Mouse (Mus musculus): ENCODE data around the gene Nbeal2.
A peak's percentile ranks its signal among the peaks of the same experiment; 100 is the strongest.

Gene Nbeal2

GRCm38 (mm10) chr9:110673107-110673752 lies 19.3 kb upstream of the Nbeal2 start:
- no peak for DNase-seq (ENCODE audit: low spot score)

DNA sequence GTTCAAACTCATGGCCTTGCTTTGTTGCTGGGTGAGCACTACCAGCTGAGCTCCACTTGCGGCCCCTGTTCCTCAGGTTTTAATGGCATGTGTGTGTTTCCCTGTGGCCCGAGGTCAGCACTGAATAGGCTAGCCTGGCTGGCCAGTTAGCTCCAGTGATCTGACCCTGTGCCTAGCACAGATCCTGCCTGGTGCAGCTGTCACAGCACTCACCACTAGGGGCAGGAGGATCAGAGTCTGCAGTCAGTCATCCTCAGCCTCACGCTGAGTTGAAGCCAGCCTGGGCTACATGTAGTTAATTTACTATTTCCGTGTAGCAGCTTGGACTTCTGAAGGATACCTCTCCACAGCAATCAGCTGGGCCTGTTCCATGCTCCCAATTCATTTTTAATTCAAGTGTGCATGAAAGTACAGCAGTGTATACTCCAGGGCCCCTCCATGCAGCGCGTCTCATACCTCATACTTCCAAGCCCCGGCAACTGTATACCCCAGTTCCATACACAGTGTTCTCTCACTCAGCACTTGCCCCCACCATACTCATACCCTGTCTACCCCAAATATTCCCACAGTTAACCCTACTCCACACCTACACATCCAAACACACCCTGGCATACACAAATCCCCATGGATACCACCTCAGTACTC lies 18.6 kb upstream of the Nbeal2 start:
- peak; percentile 60 for DNase-seq (ENCODE audit: low spot score)

DNA sequence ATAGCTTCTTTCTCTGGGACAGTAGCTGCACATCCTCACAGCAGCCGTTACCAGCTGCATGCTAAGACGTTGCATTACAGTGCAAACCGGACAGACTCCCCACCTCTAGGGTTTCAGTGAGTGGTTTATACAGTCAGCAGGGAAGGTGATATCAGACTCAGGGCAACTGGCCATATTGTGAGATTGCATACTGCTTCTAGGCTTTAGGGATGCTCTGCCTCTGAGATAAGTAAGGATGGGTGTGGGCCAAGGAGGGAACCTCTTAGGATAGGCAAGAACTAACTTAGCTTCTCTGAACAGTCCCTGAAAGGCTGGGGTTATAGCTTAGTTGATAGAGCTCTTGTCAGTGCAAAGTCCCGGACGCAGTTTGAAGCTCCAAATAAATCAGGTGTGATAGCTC lies 15.8 kb upstream of the Nbeal2 start:
- DNase-seq (ENCODE audit: low spot score) = no peak

GRCm38 (mm10) chr9:110668601-110669293 lies 14.8 kb upstream of the Nbeal2 start:
- no peak for DNase-seq (ENCODE audit: low spot score)

- no peak for DNase-seq (ENCODE audit: low spot score)
These were observed 13.4 kb upstream of the Nbeal2 start for GRCm38 (mm10) chr9:110667219-110667836.

DNA sequence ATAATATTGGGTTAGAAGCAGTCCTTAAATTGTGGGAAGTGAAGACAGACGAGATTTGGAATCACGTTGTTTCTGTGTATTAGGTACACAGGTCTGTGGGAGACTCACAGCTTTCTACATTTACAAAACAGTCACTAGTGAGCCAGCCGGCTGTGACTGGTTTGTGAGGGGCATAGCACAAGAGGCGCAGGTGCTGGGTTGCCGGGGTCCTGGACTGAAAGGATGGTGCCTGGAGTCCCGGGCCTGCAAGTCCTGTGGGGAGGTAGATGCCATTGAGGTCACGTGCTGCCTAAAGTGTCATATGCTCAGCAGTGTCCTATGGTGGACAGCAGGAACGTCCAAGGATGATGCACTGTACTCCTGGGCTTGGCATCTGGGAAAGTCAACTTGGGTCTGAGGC lies 12.4 kb upstream of the Nbeal2 start:
- no peak for DNase-seq (ENCODE audit: low spot score)

GRCm38 (mm10) chr9:110665912-110666311 lies 12.0 kb upstream of the Nbeal2 start:
- peak; percentile 44 for DNase-seq (ENCODE audit: low spot score)

GRCm38 (mm10) chr9:110662844-110663243 lies 8.9 kb upstream of the Nbeal2 start:
- DNase-seq (ENCODE audit: low spot score) = no peak

GRCm38 (mm10) chr9:110660856-110661612 lies 7.1 kb upstream of the Nbeal2 start:
- no peak for DNase-seq (ENCODE audit: low spot score)

GRCm38 (mm10) chr9:110660208-110660607 lies 6.2 kb upstream of the Nbeal2 start:
- DNase-seq (ENCODE audit: low spot score) = no peak

DNA sequence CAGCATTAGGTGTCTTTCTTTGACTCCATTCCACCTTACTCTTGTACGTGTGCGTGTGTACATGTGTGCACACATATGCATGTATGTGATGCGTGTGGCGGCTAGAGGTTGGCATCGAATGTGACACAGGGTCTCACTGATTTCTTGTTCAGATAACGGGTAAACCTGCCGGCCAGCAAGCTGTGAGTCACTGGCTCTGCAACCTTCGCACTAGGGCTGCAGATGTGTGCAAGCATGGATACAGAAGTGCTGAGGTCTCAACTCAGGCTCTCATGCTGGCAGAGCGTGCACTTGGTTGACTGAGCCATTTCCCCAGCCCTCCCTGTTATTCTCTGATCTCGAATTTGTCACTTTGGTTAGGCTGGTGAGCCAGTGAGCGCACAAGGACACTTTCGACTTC lies 5.6 kb upstream of the Nbeal2 start:
- DNase-seq (ENCODE audit: low spot score) = no peak

DNA sequence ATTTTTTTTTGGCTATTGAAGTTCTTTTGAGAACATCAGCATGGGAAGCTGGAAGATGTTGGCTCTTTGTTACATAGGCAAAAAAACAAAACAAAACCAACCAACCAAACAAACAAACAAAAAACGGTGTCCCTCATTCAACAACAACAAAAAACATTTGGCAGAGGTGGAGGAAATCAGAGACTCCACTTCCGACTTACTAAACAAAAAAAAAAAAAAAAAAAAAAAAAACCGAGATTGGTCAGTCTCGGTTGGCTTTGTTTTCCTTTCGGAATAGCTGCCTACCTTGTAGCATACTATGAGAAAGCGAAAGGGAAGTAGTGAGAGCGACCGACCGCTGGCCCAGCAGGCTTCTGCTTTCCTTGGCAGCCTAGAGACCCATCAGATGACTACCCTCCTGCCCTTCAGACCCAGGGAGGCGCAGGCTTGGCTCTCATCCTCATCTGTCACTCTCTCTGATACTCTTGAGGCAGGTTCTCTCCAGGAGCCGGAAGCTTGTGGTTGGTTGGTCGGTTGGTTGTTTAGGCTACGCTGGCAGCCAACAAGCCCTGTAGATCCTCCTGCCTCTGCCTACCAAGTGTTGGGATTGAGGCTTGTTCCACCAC lies 3.6 kb upstream of the Nbeal2 start:
- DNase-seq (ENCODE audit: low spot score) = no peak

DNA sequence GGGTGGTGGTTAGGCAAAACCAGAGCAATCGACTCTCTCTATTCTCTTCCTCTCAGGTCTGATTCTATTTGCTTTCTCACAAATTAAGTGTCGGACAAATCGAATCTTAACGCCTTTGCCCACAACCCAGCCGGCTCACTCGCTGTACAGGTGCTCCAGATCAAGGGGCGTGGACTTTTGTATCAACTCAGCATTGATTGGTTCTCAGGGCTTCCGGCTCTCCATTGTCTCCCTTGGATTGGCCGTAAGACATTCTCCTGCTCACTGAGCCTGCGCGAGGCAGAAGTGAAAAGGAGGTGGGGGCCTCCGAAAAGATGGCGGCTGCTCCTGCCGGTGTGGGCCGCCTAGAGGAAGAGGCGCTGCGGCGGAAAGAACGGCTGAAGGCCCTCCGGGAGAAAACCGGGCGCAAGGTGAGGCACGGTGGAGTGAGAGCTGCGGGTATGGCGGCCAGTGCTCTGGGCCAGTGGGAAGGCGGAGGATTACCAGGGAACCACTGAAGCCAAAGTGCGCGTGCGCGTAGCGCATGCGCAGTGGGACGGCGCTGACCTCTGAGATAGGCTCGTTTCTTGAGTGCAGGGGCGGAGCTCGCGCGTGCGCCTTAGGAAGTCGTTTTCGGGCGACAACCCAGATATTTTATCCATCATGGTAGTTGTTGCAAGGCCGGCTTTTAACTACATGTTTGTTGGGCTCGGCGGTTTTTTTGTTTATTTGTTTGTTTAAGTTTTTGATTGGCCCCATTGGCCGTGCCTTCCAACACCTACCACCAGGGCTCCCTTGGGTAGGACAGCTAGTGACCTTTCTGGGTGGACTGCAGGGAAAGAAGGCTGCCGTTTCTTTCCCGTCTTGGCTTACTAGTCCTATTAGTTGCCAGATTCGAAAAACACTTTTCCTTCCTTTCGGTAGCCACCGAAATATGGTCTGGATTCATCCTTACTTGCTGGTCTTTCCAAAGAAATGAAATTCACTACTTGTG lies 2.6 kb upstream of the Nbeal2 start, which contains the start of gene Ccdc12:
Gene Ccdc12 (plus strand): TSS at position 255 of the 973 bp plus-strand sequence.
- peak; percentile 98 for DNase-seq (ENCODE audit: low spot score)

DNA sequence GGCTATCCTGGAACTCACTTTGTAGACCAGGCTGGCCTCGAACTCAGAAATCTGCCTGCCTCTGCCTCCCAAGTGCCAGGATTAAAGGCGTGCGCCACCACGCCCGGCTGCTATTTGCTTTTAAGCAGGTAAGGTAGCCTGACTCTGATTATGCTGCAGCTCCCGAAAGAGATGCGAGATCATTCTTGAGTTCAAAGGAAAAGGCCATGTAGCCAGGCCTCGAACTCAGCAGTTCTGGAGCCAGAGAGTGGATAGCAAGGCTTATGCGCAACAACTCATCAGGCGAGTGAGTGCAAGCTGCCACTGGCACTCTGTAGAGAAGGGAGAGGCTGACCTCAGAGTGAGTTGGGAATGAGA lies 1.7 kb upstream of the Nbeal2 start:
- no peak for DNase-seq (ENCODE audit: low spot score)

- no peak for DNase-seq (ENCODE audit: low spot score)
These were observed 1.0 kb upstream of the Nbeal2 start for GRCm38 (mm10) chr9:110654726-110655650.

DNA sequence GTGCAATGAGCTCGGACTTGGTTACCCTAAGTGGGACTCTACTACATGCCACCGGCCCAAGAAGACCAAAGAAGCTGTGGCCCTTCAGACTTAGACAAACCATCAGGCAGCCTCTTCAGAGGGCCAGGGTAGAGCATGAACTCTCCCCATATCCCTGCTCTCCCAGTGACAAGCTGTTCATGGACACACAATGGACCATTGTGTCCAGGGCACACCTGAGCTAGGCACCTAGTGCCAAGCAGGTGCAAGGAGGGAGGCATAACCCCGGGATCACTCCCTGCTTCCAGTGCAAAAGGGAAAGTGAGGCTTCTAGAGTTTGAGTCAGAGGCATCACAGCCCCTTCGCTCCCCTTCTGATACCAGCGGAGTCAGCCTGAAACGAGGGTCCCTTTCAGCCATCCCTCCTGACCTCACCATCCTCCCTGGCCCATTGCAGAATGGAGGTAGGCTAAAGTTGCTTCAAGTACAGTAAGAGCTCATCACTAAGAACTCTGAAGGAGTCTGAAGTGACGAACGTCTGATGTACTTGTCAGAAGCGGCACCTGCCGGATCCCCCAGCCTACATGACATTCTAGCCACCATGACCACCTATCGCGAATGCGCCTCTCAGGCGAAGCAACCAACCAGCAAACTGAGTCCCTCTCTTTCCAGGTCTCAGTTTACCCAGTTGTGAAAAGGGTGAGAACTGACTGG lies 852 bp downstream of the Nbeal2 start:
- no peak for DNase-seq (ENCODE audit: low spot score)

DNA sequence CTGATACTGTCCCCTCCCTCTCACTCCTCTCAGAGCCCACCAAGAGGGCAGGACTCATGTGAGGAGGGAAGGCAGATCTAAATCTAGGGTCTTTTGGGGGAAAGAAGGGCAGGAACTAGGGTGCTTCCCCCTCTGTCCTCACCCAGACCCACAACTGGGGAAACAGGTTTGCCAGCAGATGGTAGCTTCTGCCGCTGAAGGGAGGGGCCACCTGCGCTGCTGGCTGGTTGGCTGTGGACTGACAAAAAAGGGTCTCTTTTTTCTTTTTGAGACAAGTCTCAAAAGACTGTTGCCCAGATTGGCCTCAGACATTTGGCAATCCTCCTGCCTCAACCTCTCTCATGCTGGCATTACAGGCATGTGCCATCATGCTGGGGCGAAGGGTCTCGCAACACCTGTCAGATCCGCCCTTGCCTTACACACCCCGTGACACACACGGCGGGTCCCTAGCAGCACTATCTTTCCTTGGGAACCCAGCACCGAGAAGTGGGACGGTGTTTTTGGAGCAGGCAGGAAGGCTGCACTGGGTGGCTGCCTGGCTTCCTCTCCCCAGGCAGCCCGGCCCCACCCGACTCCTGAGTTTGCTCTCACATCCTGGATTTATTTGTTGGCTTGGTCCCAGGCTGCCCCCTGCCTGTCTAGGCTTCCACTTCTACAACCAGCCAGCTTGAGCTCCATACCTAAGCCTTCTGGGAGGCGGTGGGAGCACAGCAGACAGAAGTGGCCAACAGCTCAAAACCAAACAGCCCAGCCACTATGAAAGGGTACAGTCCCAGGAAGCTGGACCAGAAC lies 1.8 kb downstream of the Nbeal2 start:
- DNase-seq (ENCODE audit: low spot score) = peak; percentile 33

DNA sequence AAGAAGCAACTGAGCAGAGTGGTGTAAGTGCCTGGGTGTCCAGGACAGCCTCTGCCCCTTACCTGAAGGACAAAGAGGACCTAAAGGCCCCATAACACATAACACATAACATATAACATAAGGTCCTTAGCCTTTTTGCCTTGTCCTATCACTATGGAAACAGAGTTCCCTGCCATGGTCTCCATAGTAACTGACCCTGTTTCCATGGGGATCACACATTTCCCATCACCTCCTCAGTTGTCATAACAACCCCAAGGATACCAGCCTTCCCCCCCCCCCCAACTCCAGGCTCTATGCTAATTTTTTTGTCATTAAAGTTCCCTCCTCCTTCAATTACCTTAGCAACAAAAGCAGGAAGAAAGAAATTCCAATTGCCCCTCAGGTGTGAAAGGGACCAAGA lies 4.2 kb downstream of the Nbeal2 start:
- DNase-seq (ENCODE audit: low spot score) = peak; percentile 43

All from embryo, embryonic 10.5 days (tissue).